Mouse (Mus musculus) megakaryocyte, adult 5-6 weeks (primary cell): ENCODE measurements around the gene Lrig1. TPM values are rescaled to one million over a fixed set of nuclear protein-coding genes. Genes with fewer than 3 reads are reported as not detected.
A peak's percentile ranks its signal among the peaks of the same experiment; 100 is the strongest.

Experiments used
- ATAC-seq: 2 replicates; pipeline ENCODE4 v1.8.0; 2016; ENCODE audit warnings: mild to moderate bottlenecking, inconsistent platforms; ENCODE audit not compliant: poor library complexity, severe bottlenecking
- total RNA-seq, 2 experiments: library from RNA; stranded (forward) in 1 of 2; stranded (reverse) in 1 of 2; fragments of 153-499, 151-499 nt in 1 of 2; fragments of 221-1000, 200-1000 nt in 1 of 2; gene quantifications; 2 replicates each; pipeline versions ENCODE4 v1.2.3 to v1.2.4; 2015 to 2017

The Lrig1 gene
- 0.50 TPM in 1 of 2 replicates, not detected in the other for total RNA-seq (2015)
- total RNA-seq (2017), result 0.04 TPM in 2 replicates

- peak; percentile 95 for ATAC-seq
These were observed at the start of gene Lrig1 for GRCm38 (mm10) chr6:94700067-94700491. Lrig1 (minus strand) TSS chr6:94700158.

GRCm38 (mm10) chr6:94749626-94750025 is 49.7 kb upstream of the Lrig1 start:
- ATAC-seq, result no peak

- no peak for ATAC-seq
These were observed 48.4 kb upstream of the Lrig1 start for GRCm38 (mm10) chr6:94748361-94748760.

- ATAC-seq, result no peak
These were observed 40.3 kb upstream of the Lrig1 start for GRCm38 (mm10) chr6:94740117-94740729.

GRCm38 (mm10) chr6:94738647-94739046 is 38.7 kb upstream of the Lrig1 start:
- no peak for ATAC-seq

- ATAC-seq, result no peak
These were observed 33.9 kb upstream of the Lrig1 start for GRCm38 (mm10) chr6:94733878-94734277.

GRCm38 (mm10) chr6:94729847-94730246 is 29.9 kb upstream of the Lrig1 start:
- ATAC-seq, result no peak

GRCm38 (mm10) chr6:94729132-94729531 is 29.2 kb upstream of the Lrig1 start:
- no peak for ATAC-seq

GRCm38 (mm10) chr6:94724612-94725011 is 24.7 kb upstream of the Lrig1 start:
- ATAC-seq, result no peak

- no peak for ATAC-seq
These were observed 18.8 kb upstream of the Lrig1 start for GRCm38 (mm10) chr6:94718607-94719346.

- ATAC-seq, result no peak
These were observed 17.9 kb upstream of the Lrig1 start for GRCm38 (mm10) chr6:94717705-94718489.

GRCm38 (mm10) chr6:94715645-94715940 is 15.6 kb upstream of the Lrig1 start:
- ATAC-seq, result no peak

- no peak for ATAC-seq
These were observed 15.1 kb upstream of the Lrig1 start for GRCm38 (mm10) chr6:94714815-94715644.

GRCm38 (mm10) chr6:94709832-94710231 is 9.9 kb upstream of the Lrig1 start:
- no peak for ATAC-seq

GRCm38 (mm10) chr6:94709150-94709549 is 9.2 kb upstream of the Lrig1 start:
- ATAC-seq, result no peak

- ATAC-seq, result no peak
These were observed 7.3 kb upstream of the Lrig1 start for GRCm38 (mm10) chr6:94707254-94707653.

- no peak for ATAC-seq
These were observed 6.0 kb upstream of the Lrig1 start for GRCm38 (mm10) chr6:94705931-94706330.

- ATAC-seq, result no peak
These were observed 3.0 kb upstream of the Lrig1 start for GRCm38 (mm10) chr6:94702993-94703392.

- ATAC-seq, result no peak
These were observed 1.1 kb upstream of the Lrig1 start for GRCm38 (mm10) chr6:94701071-94701470.

GRCm38 (mm10) chr6:94700612-94701011 is 654 bp upstream of the Lrig1 start:
- no peak for ATAC-seq
